Mouse (Mus musculus) gastrocnemius, adult 2 months (tissue): ENCODE results near the gene Rbms3. TPM values are rescaled to one million over a fixed set of nuclear protein-coding genes. Genes with fewer than 3 reads are reported as not detected.
A peak's percentile ranks its signal among the peaks of the same experiment; 100 is the strongest.

Source experiments
- DNase-seq: peaks from one replicate; pipeline ENCODE4 v3.0.0; 2022
- H3K27ac ChIP-seq: fragments of 200-600 bp; 2 replicates; pipeline ENCODE4 v1.8.1; 2022; ENCODE audit warnings: mild to moderate bottlenecking
- H3K4me3 ChIP-seq: fragments of 200-600 bp; 2 replicates; pipeline ENCODE4 v1.8.1; 2022; ENCODE audit warnings: mild to moderate bottlenecking, moderate library complexity
- CTCF ChIP-seq: fragments of 200-600 bp; IDR thresholded peaks from 2 replicates; pipeline ENCODE4 v1.8.1; 2022; ENCODE audit warnings: antibody characterized with exemption, mild to moderate bottlenecking, moderate library complexity
- intact Hi-C: fragments of 180-260 bp; cut with DNase I; formaldehyde crosslinking; loops from one replicate; pipeline ENCODE4 v1.15.1; 2025
- total RNA-seq, 2 experiments: library from RNA; stranded (reverse); gene quantifications; 2 replicates each; pipeline ENCODE4 v1.2.3; 2021

Rbms3 gene
- total RNA-seq, 2 experiments from 2014 or later = 5.8 to 8.1 TPM

DNA sequence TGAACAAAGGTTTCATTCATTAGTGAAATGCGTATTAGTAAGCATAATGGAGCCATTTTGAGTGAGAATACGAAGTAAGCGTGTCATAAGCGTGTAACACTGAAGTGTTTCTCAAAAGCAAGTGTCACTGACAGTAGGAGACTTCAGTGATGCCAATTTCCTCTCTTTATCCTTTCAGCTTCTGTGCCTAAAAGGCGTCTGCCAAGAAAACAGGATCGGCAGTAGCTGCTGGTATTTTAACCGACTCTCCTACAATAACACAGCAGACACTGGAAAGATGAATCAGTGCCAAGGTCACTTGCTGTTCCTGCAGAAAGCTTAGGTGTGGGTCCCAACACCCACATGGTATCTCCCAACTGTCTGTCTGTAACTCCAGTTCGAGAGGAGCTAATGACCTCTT is 985.1 kb downstream of the Rbms3 start:
- no peak overlapping the region for H3K4me3 ChIP-seq
- no peak for TF ChIP-seq CTCF
- DNase-seq = no peak
- intact Hi-C loops = no loop called here
- H3K27ac ChIP-seq = no peak overlapping the region

- intact Hi-C loops = no loop called here
- Histone ChIP-seq H3K27ac (peak overlapping the region; percentile 73), H3K4me3 (no peak overlapping the region)
- DNase-seq = no peak
- TF ChIP-seq CTCF = no peak
Observed at GRCm38 (mm10) chr9:116640302-116640679, 989.4 kb downstream of the Rbms3 start.

GRCm38 (mm10) chr9:116639597-116640301 is 990.0 kb downstream of the Rbms3 start:
- intact Hi-C loops = no loop called here
- DNase-seq = peak; percentile 30
- no peak for TF ChIP-seq CTCF
- Histone ChIP-seq H3K4me3 (no peak overlapping the region), H3K27ac (peak overlapping the region; percentile 73)

DNA sequence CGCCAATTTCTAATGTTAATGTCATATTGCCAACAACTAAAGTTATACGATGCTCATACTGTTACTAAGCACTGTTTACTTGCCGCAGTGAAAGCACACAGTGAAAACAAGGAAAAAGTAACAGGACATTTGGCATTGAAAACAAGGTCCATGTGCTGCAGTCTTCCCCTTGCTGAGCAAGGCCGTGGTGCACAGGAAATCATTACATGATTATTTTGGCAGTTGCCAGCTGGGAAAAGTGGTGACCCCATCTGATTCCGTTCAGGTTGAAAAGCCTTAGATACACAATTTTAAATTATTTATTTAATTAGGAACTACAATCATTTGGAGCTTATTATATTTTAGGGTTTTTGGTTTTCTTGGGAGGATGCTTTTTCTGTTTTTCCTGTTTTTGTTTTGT is 995.9 kb downstream of the Rbms3 start:
- Histone ChIP-seq H3K4me3 (no peak overlapping the region), H3K27ac (no peak overlapping the region)
- intact Hi-C loops = no loop called here
- no peak for DNase-seq
- TF ChIP-seq CTCF = no peak

GRCm38 (mm10) chr9:116633075-116633474 is 996.6 kb downstream of the Rbms3 start:
- intact Hi-C loops = no loop called here
- no peak for DNase-seq
- Histone ChIP-seq H3K27ac (no peak overlapping the region), H3K4me3 (no peak overlapping the region)
- TF ChIP-seq CTCF = no peak

GRCm38 (mm10) chr9:116631816-116632215 is 997.9 kb downstream of the Rbms3 start:
- H3K4me3 ChIP-seq = no peak overlapping the region
- DNase-seq = no peak
- H3K27ac ChIP-seq = no peak overlapping the region
- intact Hi-C loops = no loop called here
- no peak for TF ChIP-seq CTCF

DNA sequence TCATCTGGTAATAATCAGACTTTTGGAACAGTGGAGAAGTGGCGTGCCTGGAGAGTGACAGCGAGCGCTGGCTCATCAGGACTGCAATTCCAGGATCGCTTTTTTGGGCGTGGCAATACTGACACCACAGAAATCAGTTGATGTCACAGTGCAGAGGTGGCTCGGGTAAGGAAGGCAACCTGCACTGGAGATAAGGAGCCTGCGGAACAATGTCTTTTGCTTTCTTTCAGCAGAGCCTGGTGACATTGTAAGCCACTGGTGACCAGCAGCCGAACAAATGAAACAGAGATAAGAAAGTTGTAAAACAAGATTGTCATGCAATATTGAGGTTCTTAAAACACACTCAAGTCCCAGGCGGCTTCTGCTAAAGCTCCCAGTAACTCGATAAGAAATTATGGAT is 998.9 kb downstream of the Rbms3 start:
- H3K27ac ChIP-seq = no peak overlapping the region
- intact Hi-C loops = no loop called here
- peak; percentile 51 for DNase-seq
- no peak for TF ChIP-seq CTCF
- no peak overlapping the region for H3K4me3 ChIP-seq

- Histone ChIP-seq H3K27ac (no peak overlapping the region), H3K4me3 (no peak overlapping the region)
- DNase-seq = no peak
- intact Hi-C loops = no loop called here
- no peak for TF ChIP-seq CTCF
Observed at GRCm38 (mm10) chr9:116620434-116620833, 1009.3 kb downstream of the Rbms3 start.

- DNase-seq = no peak
- TF ChIP-seq CTCF = no peak
- H3K4me3 ChIP-seq = no peak overlapping the region
- no peak overlapping the region for H3K27ac ChIP-seq
- intact Hi-C loops = no loop called here
Observed at GRCm38 (mm10) chr9:116618886-116619285, 1010.8 kb downstream of the Rbms3 start.

- TF ChIP-seq CTCF = no peak
- DNase-seq = no peak
Observed at GRCm38 (mm10) chr9:116613276-116613675, 1016.4 kb downstream of the Rbms3 start.

GRCm38 (mm10) chr9:116596046-116596445 is 1033.7 kb downstream of the Rbms3 start:
- intact Hi-C loops = no loop called here
- Histone ChIP-seq H3K4me3 (no peak overlapping the region), H3K27ac (no peak overlapping the region)
- DNase-seq = no peak
- TF ChIP-seq CTCF = no peak

More at GRCm38 (mm10) chr9:116613276-116613675, 1016.4 kb downstream of the Rbms3 start:
- intact Hi-C loops = no loop called here
- Histone ChIP-seq H3K27ac (no peak overlapping the region), H3K4me3 (no peak overlapping the region)

GRCm38 (mm10) chr9:116592486-116592885 is 1037.2 kb downstream of the Rbms3 start:
- no peak overlapping the region for H3K27ac ChIP-seq
- no peak for TF ChIP-seq CTCF
- intact Hi-C loops = no loop called here
- H3K4me3 ChIP-seq = no peak overlapping the region
- no peak for DNase-seq

- Histone ChIP-seq H3K27ac (peak overlapping the region; percentile 10; the same call in 1 of the 2 replicates), H3K4me3 (no peak overlapping the region)
- DNase-seq = peak; percentile 69
- intact Hi-C loops = no loop called here
- no peak for TF ChIP-seq CTCF
Observed at GRCm38 (mm10) chr9:116591071-116591470, 1038.6 kb downstream of the Rbms3 start.

DNA sequence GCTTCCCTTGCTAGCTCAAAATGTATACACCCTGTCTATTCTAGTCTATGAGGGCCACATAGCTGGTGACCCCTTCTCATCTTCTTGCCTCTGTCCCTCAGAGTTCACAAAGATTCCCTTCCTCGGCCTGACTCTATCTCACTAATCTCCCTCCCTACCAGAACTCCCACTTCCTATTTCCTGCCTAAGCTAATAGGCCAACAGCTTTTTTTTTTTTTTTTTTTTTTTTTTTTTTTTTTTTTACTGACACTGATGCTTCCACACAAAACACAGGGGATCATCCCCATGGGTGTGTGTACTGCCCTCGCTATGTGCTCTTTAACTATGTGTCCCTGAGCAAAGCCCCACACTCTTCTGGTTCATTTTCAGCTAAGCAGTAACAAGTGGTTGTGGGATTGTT is 1060.0 kb downstream of the Rbms3 start:
- no peak for TF ChIP-seq CTCF
- no peak overlapping the region for H3K4me3 ChIP-seq
- no peak for DNase-seq
- H3K27ac ChIP-seq = no peak overlapping the region
- intact Hi-C loops = no loop called here

DNA sequence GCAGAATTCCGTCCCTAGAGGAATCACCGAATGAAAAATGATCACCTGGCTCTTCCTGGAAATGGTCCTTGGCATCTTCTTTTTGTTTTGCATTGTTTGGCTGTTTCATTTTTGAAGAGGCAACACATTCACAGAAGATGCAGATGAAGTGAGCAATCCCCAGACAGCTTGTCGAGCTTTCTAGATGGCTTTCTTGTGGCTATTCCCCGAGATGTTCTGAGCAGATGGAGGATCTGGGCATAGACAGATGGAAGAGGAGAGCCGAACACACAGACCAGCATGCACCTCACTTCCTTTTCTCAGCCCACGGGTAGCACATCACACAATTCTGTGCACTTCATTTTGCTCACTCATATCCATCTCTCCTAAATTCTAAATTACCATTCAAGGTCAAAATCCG is 1063.0 kb downstream of the Rbms3 start:
- intact Hi-C loops = no loop called here
- no peak overlapping the region for H3K27ac ChIP-seq
- no peak overlapping the region for H3K4me3 ChIP-seq
- TF ChIP-seq CTCF = no peak
- DNase-seq = no peak
